Mouse (Mus musculus) adrenal gland, postnatal 14 days (tissue): ENCODE data around the gene Unc5c. TPM values are rescaled to one million over a fixed set of nuclear protein-coding genes. Genes with fewer than 3 reads are reported as not detected.

ENCODE experiments used
- DNase-seq: peaks from one replicate; pipeline ENCODE4 v3.0.0; 2021; ENCODE audit warnings: mixed read lengths
- total RNA-seq: library from RNA; stranded (reverse); gene quantifications from 2 replicates; pipeline ENCODE4 v1.2.3, GENCODE M21; 2021

Unc5c gene
- total RNA-seq, 1 experiment from 2014 or later, result 3.8 TPM

GRCm38 (mm10) chr3:141818615-141819312 is 353.7 kb downstream of the Unc5c start:
- no peak for DNase-seq

- DNase-seq, result peak; percentile 31
These were observed 354.4 kb downstream of the Unc5c start for GRCm38 (mm10) chr3:141819331-141819941.

- no peak for DNase-seq
These were observed 363.3 kb downstream of the Unc5c start for GRCm38 (mm10) chr3:141828301-141828700.

GRCm38 (mm10) chr3:141831135-141831534 is 366.1 kb downstream of the Unc5c start:
- peak; percentile 65 for DNase-seq

GRCm38 (mm10) chr3:141838864-141839263 is 373.8 kb downstream of the Unc5c start:
- peak; percentile 29 for DNase-seq

GRCm38 (mm10) chr3:141849206-141849605 is 384.2 kb downstream of the Unc5c start:
- DNase-seq, result no peak

GRCm38 (mm10) chr3:141850141-141850540 is 385.1 kb downstream of the Unc5c start:
- DNase-seq, result no peak

GRCm38 (mm10) chr3:141854339-141854738 is 389.3 kb downstream of the Unc5c start:
- peak; percentile 16 for DNase-seq

GRCm38 (mm10) chr3:141857123-141857522 is 392.1 kb downstream of the Unc5c start:
- DNase-seq, result no peak

GRCm38 (mm10) chr3:141862816-141863461 is 397.9 kb downstream of the Unc5c start:
- DNase-seq, result peak; percentile 61

- no peak for DNase-seq
These were observed 406.8 kb downstream of the Unc5c start for GRCm38 (mm10) chr3:141871805-141872204.

GRCm38 (mm10) chr3:141872337-141873042 is 407.5 kb downstream of the Unc5c start:
- DNase-seq, result no peak

- peak; percentile 10 for DNase-seq
These were observed 417.5 kb downstream of the Unc5c start for GRCm38 (mm10) chr3:141882496-141882895.

- no peak for DNase-seq
These were observed 419.2 kb downstream of the Unc5c start for GRCm38 (mm10) chr3:141884190-141884589.
